Mouse (Mus musculus): Measurements from ENCODE around the gene Pts. TPM values are rescaled to one million over a fixed set of nuclear protein-coding genes. Genes with fewer than 3 reads are reported as not detected.
A peak's percentile ranks its signal among the peaks of the same experiment; 100 is the strongest.

Gene Pts
- polyA plus RNA-seq, 1 experiment from 2014 or later = 96.2 TPM

- Histone ChIP-seq H3K27ac (no peak overlapping the region), H3K4me2 (no peak overlapping the region), H3K9me3 (no peaks in the 10 kb centered on the region), H3K27me3 (no peaks in the 10 kb centered on the region), H3K9ac (no peak overlapping the region), H3K4me3 (replicated peaks) (no peak overlapping the region), H3K4me1 (peaks cover 16% of the 10 kb centered on the region), H3K36me3 (replicated peaks) (no peaks in the 10 kb centered on the region)
- ATAC-seq (ENCODE audit: low FRiP score) = no peak
- 85% methylated on average over 5 of the region's 5 CpGs for WGBS
Measured at GRCm38 (mm10) chr9:50552206-50552605, 23.7 kb upstream of the Pts start.

GRCm38 (mm10) chr9:50548936-50549335 is 20.4 kb upstream of the Pts start:
- no peak overlapping the region for H3K4me3 ChIP-seq (replicated peaks)
- ATAC-seq (ENCODE audit: low FRiP score) = no peak
- peaks cover 4% of the 10 kb centered on the region for H3K4me1 ChIP-seq
- H3K9ac ChIP-seq = no peak overlapping the region
- no peak overlapping the region for H3K4me2 ChIP-seq
- 86% methylated on average over 4 of the region's 4 CpGs for WGBS
- H3K27ac ChIP-seq = no peak overlapping the region
- no peaks in the 10 kb centered on the region for H3K36me3 ChIP-seq (replicated peaks)
- H3K9me3 ChIP-seq = no peaks in the 10 kb centered on the region
- no peaks in the 10 kb centered on the region for H3K27me3 ChIP-seq

- 65% methylated on average over 5 of the region's 5 CpGs for WGBS
- H3K27me3 ChIP-seq = no peaks in the 10 kb centered on the region
Measured at GRCm38 (mm10) chr9:50547859-50548478, 19.4 kb upstream of the Pts start.

GRCm38 (mm10) chr9:50542401-50542800 is 13.9 kb upstream of the Pts start:
- Histone ChIP-seq H3K27me3 (no peaks in the 10 kb centered on the region), H3K27ac (no peak overlapping the region), H3K36me3 (replicated peaks) (no peaks in the 10 kb centered on the region), H3K9ac (no peak overlapping the region), H3K4me3 (replicated peaks) (no peak overlapping the region), H3K4me2 (no peak overlapping the region), H3K9me3 (no peaks in the 10 kb centered on the region), H3K4me1 (peaks cover 3% of the 10 kb centered on the region; the same call in 1 of the 2 replicates)
- no peak for ATAC-seq (ENCODE audit: low FRiP score)
- 73% methylated on average over 9 of the region's 9 CpGs for WGBS

More at GRCm38 (mm10) chr9:50547859-50548478, 19.4 kb upstream of the Pts start:
- Histone ChIP-seq H3K9me3 (no peaks in the 10 kb centered on the region), H3K4me1 (no peaks in the 10 kb centered on the region), H3K27ac (no peak overlapping the region), H3K4me2 (no peak overlapping the region), H3K9ac (no peak overlapping the region), H3K36me3 (replicated peaks) (no peaks in the 10 kb centered on the region), H3K4me3 (replicated peaks) (no peak overlapping the region)
- no peak for ATAC-seq (ENCODE audit: low FRiP score)

- Histone ChIP-seq H3K4me1 (peaks cover 3% of the 10 kb centered on the region; the same call in 1 of the 2 replicates), H3K4me2 (peak overlapping the region; percentile 42), H3K36me3 (replicated peaks) (no peaks in the 10 kb centered on the region), H3K27ac (0 out of 2 replicates have a peak overlapping the region, but pooled peaks have one; percentile 27), H3K27me3 (no peaks in the 10 kb centered on the region), H3K9ac (no peak overlapping the region), H3K9me3 (no peaks in the 10 kb centered on the region), H3K4me3 (replicated peaks) (no peak overlapping the region)
- WGBS = 61% methylated on average over 7 of the region's 7 CpGs
- ATAC-seq (ENCODE audit: low FRiP score) = no peak
Measured at GRCm38 (mm10) chr9:50540170-50540569, 11.6 kb upstream of the Pts start.

GRCm38 (mm10) chr9:50537295-50537694 is 8.8 kb upstream of the Pts start:
- Histone ChIP-seq H3K9me3 (no peaks in the 10 kb centered on the region), H3K9ac (no peak overlapping the region)
- WGBS = 84% methylated on average over 4 of the region's 4 CpGs

DNA sequence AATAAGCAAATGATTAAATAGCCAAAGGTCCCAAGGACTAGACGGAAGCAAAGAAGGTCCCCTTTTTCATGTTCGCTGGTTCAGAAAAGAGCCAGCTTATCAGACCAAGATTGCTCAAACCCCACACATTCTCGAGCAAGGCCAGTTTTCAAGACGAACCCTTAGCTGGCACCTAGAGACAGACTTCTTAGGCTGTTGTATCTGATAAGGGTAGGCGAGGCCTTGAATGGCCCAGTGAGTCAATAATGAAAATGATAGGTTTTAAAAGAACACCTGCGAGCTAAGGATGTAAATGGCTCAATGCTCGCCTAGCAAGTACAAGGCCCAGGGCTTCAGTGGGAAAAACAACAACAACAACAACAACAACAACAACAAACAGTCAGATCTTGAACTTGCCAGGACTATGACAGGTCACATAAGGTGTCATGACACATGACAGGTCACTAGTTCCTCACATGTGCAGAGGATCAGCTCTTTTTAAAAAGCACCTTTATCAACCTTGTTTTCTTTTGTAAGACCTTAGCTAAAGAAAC is 8.1 kb upstream of the Pts start:
- no peaks in the 10 kb centered on the region for H3K27me3 ChIP-seq
- no peak overlapping the region for H3K4me3 ChIP-seq (replicated peaks)
- no peaks in the 10 kb centered on the region for H3K9me3 ChIP-seq
- H3K4me1 ChIP-seq = peaks cover 3% of the 10 kb centered on the region; the same call in 1 of the 2 replicates
- no peak overlapping the region for H3K4me2 ChIP-seq
- WGBS = 84% methylated on average over 7 of the region's 7 CpGs
- ATAC-seq (ENCODE audit: low FRiP score) = no peak
- no peaks in the 10 kb centered on the region for H3K36me3 ChIP-seq (replicated peaks)
- no peak overlapping the region for H3K9ac ChIP-seq
- H3K27ac ChIP-seq = no peak overlapping the region

More at GRCm38 (mm10) chr9:50537295-50537694, 8.8 kb upstream of the Pts start:
- no peaks in the 10 kb centered on the region for H3K36me3 ChIP-seq (replicated peaks)
- peaks cover 3% of the 10 kb centered on the region; the same call in 1 of the 2 replicates for H3K4me1 ChIP-seq
- no peak overlapping the region for H3K4me2 ChIP-seq
- no peak for ATAC-seq (ENCODE audit: low FRiP score)
- H3K27ac ChIP-seq = no peak overlapping the region
- no peak overlapping the region for H3K4me3 ChIP-seq (replicated peaks)
- no peaks in the 10 kb centered on the region for H3K27me3 ChIP-seq

DNA sequence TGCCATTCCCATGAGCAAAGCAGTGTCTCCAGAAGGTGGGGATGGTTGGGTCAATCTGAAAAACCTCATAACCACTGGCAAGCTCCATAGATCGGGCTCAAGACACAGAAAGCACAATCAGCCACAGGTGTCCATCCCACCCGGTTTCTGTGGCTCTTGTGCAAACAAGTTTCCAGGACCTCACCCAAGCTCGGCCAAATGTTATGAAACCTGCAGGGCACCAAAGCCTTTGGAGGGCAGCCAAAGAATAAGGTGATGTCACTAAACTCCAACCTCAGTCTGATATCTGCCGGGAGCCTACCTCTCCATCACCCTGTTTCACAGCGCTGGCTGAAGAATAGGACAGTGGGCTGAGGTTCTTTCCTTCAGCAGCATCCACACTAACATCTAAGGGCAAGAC is 7.4 kb upstream of the Pts start:
- H3K4me1 ChIP-seq = peaks cover 3% of the 10 kb centered on the region; the same call in 1 of the 2 replicates
- no peak overlapping the region for H3K9ac ChIP-seq
- 86% methylated on average over 5 of the region's 5 CpGs for WGBS
- no peak overlapping the region for H3K4me3 ChIP-seq (replicated peaks)
- H3K9me3 ChIP-seq = no peaks in the 10 kb centered on the region
- H3K36me3 ChIP-seq (replicated peaks) = no peaks in the 10 kb centered on the region
- no peak for ATAC-seq (ENCODE audit: low FRiP score)
- H3K27me3 ChIP-seq = no peaks in the 10 kb centered on the region
- no peak overlapping the region for H3K4me2 ChIP-seq
- H3K27ac ChIP-seq = no peak overlapping the region

GRCm38 (mm10) chr9:50533791-50534190 is 5.3 kb upstream of the Pts start:
- H3K27me3 ChIP-seq = no peaks in the 10 kb centered on the region
- WGBS = 84% methylated on average over 3 of the region's 3 CpGs
- H3K27ac ChIP-seq = no peak overlapping the region
- H3K9ac ChIP-seq = no peak overlapping the region
- ATAC-seq (ENCODE audit: low FRiP score) = no peak
- H3K4me2 ChIP-seq = no peak overlapping the region
- H3K4me3 ChIP-seq (replicated peaks) = no peak overlapping the region
- H3K9me3 ChIP-seq = no peaks in the 10 kb centered on the region
- H3K4me1 ChIP-seq = no peaks in the 10 kb centered on the region
- H3K36me3 ChIP-seq (replicated peaks) = no peaks in the 10 kb centered on the region

DNA sequence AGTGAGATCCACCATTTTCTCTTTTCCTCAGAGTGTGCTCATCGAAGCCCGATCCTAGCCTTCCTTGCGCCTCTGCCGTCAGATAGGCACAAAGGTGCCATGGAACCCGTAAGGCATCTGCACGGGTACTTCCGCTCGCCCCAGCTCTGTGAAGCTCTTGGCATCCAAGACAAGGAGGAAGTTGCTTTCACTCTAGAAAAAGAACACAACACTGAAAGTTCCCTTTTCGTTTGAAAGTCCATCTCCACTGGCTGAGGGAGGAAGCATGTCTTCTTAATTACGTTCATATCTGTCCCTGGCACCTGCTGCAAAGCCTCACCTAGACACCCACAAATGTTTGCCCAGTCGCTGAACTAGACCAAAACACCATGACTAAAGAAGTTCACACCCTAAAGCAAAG is 4.8 kb upstream of the Pts start:
- Histone ChIP-seq H3K9me3 (no peaks in the 10 kb centered on the region), H3K36me3 (replicated peaks) (no peaks in the 10 kb centered on the region), H3K27ac (no peak overlapping the region), H3K4me2 (no peak overlapping the region), H3K4me3 (replicated peaks) (no peak overlapping the region), H3K9ac (no peak overlapping the region), H3K27me3 (no peaks in the 10 kb centered on the region), H3K4me1 (no peaks in the 10 kb centered on the region)
- WGBS = 87% methylated on average over 11 of the region's 11 CpGs
- ATAC-seq (ENCODE audit: low FRiP score) = no peak

GRCm38 (mm10) chr9:50530890-50531289 is 2.4 kb upstream of the Pts start:
- H3K4me3 ChIP-seq (replicated peaks) = no peak overlapping the region
- H3K9me3 ChIP-seq = no peaks in the 10 kb centered on the region
- ATAC-seq (ENCODE audit: low FRiP score) = no peak
- no peak overlapping the region for H3K4me2 ChIP-seq
- H3K27me3 ChIP-seq = no peaks in the 10 kb centered on the region
- H3K9ac ChIP-seq = no peak overlapping the region
- H3K27ac ChIP-seq = no peak overlapping the region
- H3K4me1 ChIP-seq = peaks cover 8% of the 10 kb centered on the region
- WGBS = 40% methylated on average over 2 of the region's 2 CpGs
- H3K36me3 ChIP-seq (replicated peaks) = no peaks in the 10 kb centered on the region

GRCm38 (mm10) chr9:50527860-50528259 is 664 bp downstream of the Pts start:
- no peak overlapping the region for H3K27ac ChIP-seq
- peak overlapping the region; percentile 77 for H3K4me3 ChIP-seq (replicated peaks)
- peak overlapping the region; percentile 61 for H3K9ac ChIP-seq
- H3K9me3 ChIP-seq = no peaks in the 10 kb centered on the region
- H3K27me3 ChIP-seq = no peaks in the 10 kb centered on the region
- H3K36me3 ChIP-seq (replicated peaks) = peaks cover 4% of the 10 kb centered on the region; the same call in 1 of the 2 replicates
- peaks cover 8% of the 10 kb centered on the region for H3K4me1 ChIP-seq
- H3K4me2 ChIP-seq = peak overlapping the region; percentile 64
- peak; percentile 44 for ATAC-seq (ENCODE audit: low FRiP score)
- WGBS = 44% methylated on average over 7 of the region's 7 CpGs

GRCm38 (mm10) chr9:50525585-50525984 is 2.9 kb downstream of the Pts start:
- Histone ChIP-seq H3K4me1 (peaks cover 8% of the 10 kb centered on the region), H3K27ac (no peak overlapping the region), H3K36me3 (replicated peaks) (peaks cover 4% of the 10 kb centered on the region; the same call in 1 of the 2 replicates), H3K4me2 (no peak overlapping the region), H3K9ac (no peak overlapping the region), H3K4me3 (replicated peaks) (no peak overlapping the region), H3K27me3 (no peaks in the 10 kb centered on the region), H3K9me3 (no peaks in the 10 kb centered on the region)
- ATAC-seq (ENCODE audit: low FRiP score) = no peak
- WGBS = 86% methylated on average over 5 of the region's 5 CpGs

Measured in forebrain, embryonic 12.5 days (tissue).